Mouse (Mus musculus): Measurements from ENCODE around the gene Crat. TPM values are rescaled to one million over a fixed set of nuclear protein-coding genes. Genes with fewer than 3 reads are reported as not detected.
A peak's percentile ranks its signal among the peaks of the same experiment; 100 is the strongest.

The Crat gene
- polyA plus RNA-seq, 1 experiment, result 96.4 TPM

DNA sequence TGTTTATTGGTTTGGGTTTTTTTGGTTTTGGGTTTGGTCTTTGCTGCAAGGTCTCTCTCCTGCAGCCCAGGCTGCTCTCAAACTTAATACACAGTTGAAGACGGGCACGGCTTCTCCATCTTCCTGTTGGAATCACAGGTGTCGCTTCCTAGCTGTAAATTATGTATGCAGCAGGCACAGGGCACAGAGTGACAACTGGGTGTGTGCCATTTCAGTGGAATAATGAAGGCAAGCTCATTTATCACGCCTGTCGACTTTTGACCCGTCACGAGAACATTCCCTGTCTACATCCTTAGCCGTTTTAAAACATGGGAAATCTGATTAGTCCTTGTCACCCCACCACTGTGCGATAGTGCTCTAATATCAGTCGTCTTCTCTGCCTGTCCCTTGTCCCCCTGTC is 55.0 kb downstream of the Crat start:
- 93% methylated on average over 10 of the region's 10 CpGs for WGBS
- Histone ChIP-seq H3K27ac (ENCODE audit: control insufficient read depth, insufficient read depth, low read length) (no peak overlapping the region), H3K27me3 (ENCODE audit: control insufficient read depth, insufficient read depth, low read length) (no peaks in the 10 kb centered on the region), H3K4me1 (replicated peaks; ENCODE audit: control insufficient read depth, insufficient read depth, low read length) (peaks cover 20% of the 10 kb centered on the region), H3K36me3 (ENCODE audit: control insufficient read depth, insufficient read depth, low read length) (no peaks in the 10 kb centered on the region), H3K4me3 (ENCODE audit: control insufficient read depth, insufficient read depth, low read length) (no peak overlapping the region)
- no peak for DNase-seq
- TF ChIP-seq POLR2A (IDR thresholded peaks at IDR 0.05; ENCODE audit: control insufficient read depth, extremely low read depth, insufficient read depth, low read length, poor library complexity), result no peak
- TF ChIP-seq CTCF (IDR thresholded peaks at IDR 0.05; ENCODE audit: borderline replicate concordance, control insufficient read depth, extremely low read depth, insufficient read depth, low read length, poor library complexity), result no peak

GRCm38 (mm10) chr2:30358533-30359531 is 56.8 kb downstream of the Crat start, which contains the start of gene Sh3glb2:
TSS of gene Sh3glb2 (minus strand) at chr2:30359337.
- H3K27ac ChIP-seq (ENCODE audit: control insufficient read depth, insufficient read depth, low read length), result peak within 1 kb of the TSS; percentile 33
- no peaks in the 10 kb centered on the region for H3K27me3 ChIP-seq (ENCODE audit: control insufficient read depth, insufficient read depth, low read length)
- peak; percentile 85 for DNase-seq
- TF ChIP-seq POLR2A (IDR thresholded peaks at IDR 0.05; ENCODE audit: control insufficient read depth, extremely low read depth, insufficient read depth, low read length, poor library complexity) (no peak), CTCF (IDR thresholded peaks at IDR 0.05; ENCODE audit: borderline replicate concordance, control insufficient read depth, extremely low read depth, insufficient read depth, low read length, poor library complexity) (peak; percentile 63; the same call in 1 of the 2 replicates)
- H3K36me3 ChIP-seq (ENCODE audit: control insufficient read depth, insufficient read depth, low read length), result no peaks in the 10 kb centered on the region
- WGBS, result 2% methylated on average over 73 of the region's 73 CpGs
- peak within 1 kb of the TSS; percentile 75 for H3K4me3 ChIP-seq (ENCODE audit: control insufficient read depth, insufficient read depth, low read length)
- H3K4me1 ChIP-seq (replicated peaks; ENCODE audit: control insufficient read depth, insufficient read depth, low read length), result peaks cover 12% of the 10 kb centered on the region

DNA sequence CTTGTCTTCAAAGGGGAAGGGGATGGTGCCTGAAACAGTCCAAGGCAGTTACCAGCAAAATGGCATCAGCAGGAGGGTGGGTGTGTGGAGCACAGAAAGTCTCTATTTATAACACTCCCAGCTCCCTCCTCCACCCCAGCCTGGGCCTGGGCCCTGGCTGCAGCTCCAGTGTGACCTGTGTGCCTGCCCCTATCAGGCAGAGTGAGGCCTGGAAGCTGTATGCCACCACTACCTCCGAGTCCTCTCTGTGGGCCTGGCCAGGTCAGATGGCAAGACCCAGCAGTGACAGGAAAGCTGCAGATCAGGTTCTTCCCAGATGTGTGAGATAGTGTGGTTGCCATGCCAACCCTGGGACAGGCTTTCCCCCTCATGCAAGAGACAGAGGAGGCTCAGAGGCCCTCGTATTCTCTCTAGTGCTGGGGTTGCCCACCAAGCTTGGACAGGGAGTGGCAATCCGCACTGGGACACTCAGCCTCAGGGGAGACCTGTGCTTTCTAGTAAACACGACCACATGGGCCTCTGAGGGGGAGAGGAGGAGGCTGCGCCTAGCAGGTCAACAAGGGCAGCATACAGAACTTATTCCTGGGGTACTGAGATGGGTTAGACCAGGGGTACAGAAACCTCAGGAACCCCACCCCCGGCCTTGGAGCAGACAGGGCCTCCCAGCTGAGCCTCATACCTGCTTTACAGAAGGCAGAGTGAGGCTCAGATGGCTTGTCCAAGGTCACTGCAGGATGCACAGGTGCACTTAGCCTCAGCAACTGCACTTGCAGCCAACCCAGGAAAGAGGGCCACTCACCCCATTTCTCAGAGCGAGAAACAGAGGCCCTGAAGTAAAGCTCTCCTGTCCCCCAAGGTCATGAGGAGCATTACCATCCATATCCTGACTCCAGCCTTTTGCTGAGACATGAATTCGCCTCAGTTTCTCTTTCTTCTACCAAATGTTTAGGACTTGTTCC is 57.8 kb downstream of the Crat start:
- 73% methylated on average over 8 of the region's 8 CpGs for WGBS
- no peak overlapping the region for H3K27ac ChIP-seq (ENCODE audit: control insufficient read depth, insufficient read depth, low read length)

DNA sequence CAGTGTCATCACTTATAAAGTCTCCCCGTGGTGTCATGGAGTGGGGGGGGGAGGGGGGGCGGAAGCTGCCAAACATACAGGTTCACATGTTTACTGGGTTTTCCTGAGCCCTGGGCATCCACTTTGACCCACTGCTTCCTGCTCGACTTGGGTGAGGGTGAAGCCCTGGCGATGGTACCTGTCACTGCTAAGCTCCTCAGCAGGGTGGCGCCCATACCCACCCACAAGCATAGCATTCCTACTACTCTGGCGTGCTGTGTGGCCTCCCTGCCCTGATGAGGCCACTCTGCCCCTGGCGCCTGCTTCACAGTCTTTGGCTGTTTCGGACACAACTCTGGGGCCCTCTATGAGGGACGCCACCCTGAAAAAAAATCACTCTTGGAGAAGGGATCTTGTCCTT is 58.7 kb downstream of the Crat start:
- Histone ChIP-seq H3K4me1 (replicated peaks; ENCODE audit: control insufficient read depth, insufficient read depth, low read length) (peaks cover 12% of the 10 kb centered on the region), H3K27me3 (ENCODE audit: control insufficient read depth, insufficient read depth, low read length) (no peaks in the 10 kb centered on the region), H3K27ac (ENCODE audit: control insufficient read depth, insufficient read depth, low read length) (no peak overlapping the region), H3K36me3 (ENCODE audit: control insufficient read depth, insufficient read depth, low read length) (no peaks in the 10 kb centered on the region; the same call in 1 of the 2 replicates), H3K4me3 (ENCODE audit: control insufficient read depth, insufficient read depth, low read length) (no peak overlapping the region)
- 86% methylated on average over 9 of the region's 9 CpGs for WGBS
- TF ChIP-seq POLR2A (IDR thresholded peaks at IDR 0.05; ENCODE audit: control insufficient read depth, extremely low read depth, insufficient read depth, low read length, poor library complexity), result no peak
- TF ChIP-seq CTCF (IDR thresholded peaks at IDR 0.05; ENCODE audit: borderline replicate concordance, control insufficient read depth, extremely low read depth, insufficient read depth, low read length, poor library complexity), result no peak
- DNase-seq, result no peak

More for the DNA sequence above, 57.8 kb downstream of the Crat start:
- TF ChIP-seq POLR2A (IDR thresholded peaks at IDR 0.05; ENCODE audit: control insufficient read depth, extremely low read depth, insufficient read depth, low read length, poor library complexity) (no peak), CTCF (IDR thresholded peaks at IDR 0.05; ENCODE audit: borderline replicate concordance, control insufficient read depth, extremely low read depth, insufficient read depth, low read length, poor library complexity) (no peak)
- Histone ChIP-seq H3K36me3 (ENCODE audit: control insufficient read depth, insufficient read depth, low read length) (no peaks in the 10 kb centered on the region; the same call in 1 of the 2 replicates), H3K27me3 (ENCODE audit: control insufficient read depth, insufficient read depth, low read length) (no peaks in the 10 kb centered on the region), H3K4me3 (ENCODE audit: control insufficient read depth, insufficient read depth, low read length) (no peak overlapping the region; the same call in 1 of the 2 replicates), H3K4me1 (replicated peaks; ENCODE audit: control insufficient read depth, insufficient read depth, low read length) (peaks cover 12% of the 10 kb centered on the region)
- DNase-seq, result no peak

DNA sequence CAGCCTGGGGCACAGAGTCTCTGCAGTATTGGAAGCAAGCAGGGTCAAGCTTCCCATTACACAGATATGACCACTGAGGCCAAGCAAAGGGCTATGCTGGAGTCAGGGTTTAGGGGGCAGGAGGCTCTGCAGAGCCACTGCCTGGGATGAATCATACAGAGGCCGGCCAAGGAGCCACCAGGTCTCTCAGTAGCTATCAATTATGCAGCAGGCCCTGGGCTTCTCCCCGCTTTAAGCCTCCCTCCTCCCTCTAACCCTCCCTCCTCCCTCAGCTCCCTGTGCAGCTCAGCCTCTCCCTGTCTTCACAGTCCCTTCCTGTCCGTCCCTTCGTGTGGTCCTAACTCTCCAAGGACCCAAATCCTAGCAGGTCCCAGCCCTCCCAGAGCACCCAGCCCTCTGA is 59.3 kb downstream of the Crat start:
- no peak for DNase-seq
- H3K4me1 ChIP-seq (replicated peaks; ENCODE audit: control insufficient read depth, insufficient read depth, low read length), result peaks cover 12% of the 10 kb centered on the region
- H3K27me3 ChIP-seq (ENCODE audit: control insufficient read depth, insufficient read depth, low read length), result no peaks in the 10 kb centered on the region
- H3K4me3 ChIP-seq (ENCODE audit: control insufficient read depth, insufficient read depth, low read length), result no peak overlapping the region
- no peaks in the 10 kb centered on the region; the same call in 1 of the 2 replicates for H3K36me3 ChIP-seq (ENCODE audit: control insufficient read depth, insufficient read depth, low read length)
- no peak overlapping the region for H3K27ac ChIP-seq (ENCODE audit: control insufficient read depth, insufficient read depth, low read length)
- TF ChIP-seq POLR2A (IDR thresholded peaks at IDR 0.05; ENCODE audit: control insufficient read depth, extremely low read depth, insufficient read depth, low read length, poor library complexity) (no peak), CTCF (IDR thresholded peaks at IDR 0.05; ENCODE audit: borderline replicate concordance, control insufficient read depth, extremely low read depth, insufficient read depth, low read length, poor library complexity) (no peak)
- 97% methylated on average over 4 of the region's 4 CpGs for WGBS

GRCm38 (mm10) chr2:30355861-30356260 is 59.8 kb downstream of the Crat start:
- no peaks in the 10 kb centered on the region for H3K27me3 ChIP-seq (ENCODE audit: control insufficient read depth, insufficient read depth, low read length)
- H3K27ac ChIP-seq (ENCODE audit: control insufficient read depth, insufficient read depth, low read length), result no peak overlapping the region
- H3K36me3 ChIP-seq (ENCODE audit: control insufficient read depth, insufficient read depth, low read length), result no peaks in the 10 kb centered on the region; the same call in 1 of the 2 replicates
- TF ChIP-seq CTCF (IDR thresholded peaks at IDR 0.05; ENCODE audit: borderline replicate concordance, control insufficient read depth, extremely low read depth, insufficient read depth, low read length, poor library complexity) (no peak), POLR2A (IDR thresholded peaks at IDR 0.05; ENCODE audit: control insufficient read depth, extremely low read depth, insufficient read depth, low read length, poor library complexity) (no peak)
- no peak overlapping the region for H3K4me3 ChIP-seq (ENCODE audit: control insufficient read depth, insufficient read depth, low read length)
- H3K4me1 ChIP-seq (replicated peaks; ENCODE audit: control insufficient read depth, insufficient read depth, low read length), result peaks cover 12% of the 10 kb centered on the region
- 79% methylated on average over 4 of the region's 4 CpGs for WGBS
- DNase-seq, result no peak
